Mouse (Mus musculus): ENCODE measurements at regions not wholly inside any gene's neighbourhood (a gene's known extent, or its start where the extent isn't known, plus 50 kb on each side); places are given as distances from the start of the nearest gene placed in this dataset.

GRCm38 (mm10) chr14:76651096-76651495, 94.4 kb upstream of the Serp2 start:
- Histone ChIP-seq H3K4me2 (no peak overlapping the region), H3K9ac (no peak overlapping the region), H3K27me3 (no peaks in the 10 kb centered on the region), H3K36me3 (no peaks in the 10 kb centered on the region), H3K4me3 (no peak overlapping the region), H3K27ac (no peak overlapping the region), H3K4me1 (peaks cover 12% of the 10 kb centered on the region; the same call in 1 of the 2 replicates), H3K9me3 (no peaks in the 10 kb centered on the region)
- WGBS = 91% methylated on average over 8 of the region's 8 CpGs
- ATAC-seq (ENCODE audit: borderline replicate concordance, extremely low read depth, low FRiP score, low TSS enrichment) = no peak

GRCm38 (mm10) chr14:76649927-76650326, 93.2 kb upstream of the Serp2 start:
- Histone ChIP-seq H3K9ac (no peak overlapping the region), H3K27me3 (no peaks in the 10 kb centered on the region), H3K27ac (no peak overlapping the region), H3K36me3 (no peaks in the 10 kb centered on the region), H3K4me3 (no peak overlapping the region), H3K4me1 (peaks cover 12% of the 10 kb centered on the region; the same call in 1 of the 2 replicates), H3K9me3 (no peaks in the 10 kb centered on the region), H3K4me2 (no peak overlapping the region)
- 94% methylated on average over 3 of the region's 3 CpGs for WGBS
- no peak for ATAC-seq (ENCODE audit: borderline replicate concordance, extremely low read depth, low FRiP score, low TSS enrichment)

- Histone ChIP-seq H3K9ac (no peak overlapping the region), H3K4me1 (peaks cover 3% of the 10 kb centered on the region; the same call in 1 of the 2 replicates), H3K27ac (no peak overlapping the region), H3K4me2 (no peak overlapping the region), H3K36me3 (no peaks in the 10 kb centered on the region), H3K4me3 (no peak overlapping the region), H3K27me3 (no peaks in the 10 kb centered on the region), H3K9me3 (no peaks in the 10 kb centered on the region)
- 67% methylated on average over 3 of the region's 3 CpGs for whole genome bisulfite sequencing
- no peak for ATAC-seq (ENCODE audit: borderline replicate concordance, extremely low read depth, low FRiP score, low TSS enrichment)
These were observed 88.0 kb upstream of the Serp2 start for GRCm38 (mm10) chr14:76644716-76645115.

GRCm38 (mm10) chr14:76641752-76642529, 85.3 kb upstream of the Serp2 start:
- Histone ChIP-seq H3K4me1 (no peaks in the 10 kb centered on the region), H3K36me3 (no peaks in the 10 kb centered on the region), H3K9ac (no peak overlapping the region), H3K27ac (no peak overlapping the region), H3K4me2 (no peak overlapping the region), H3K9me3 (no peaks in the 10 kb centered on the region), H3K4me3 (no peak overlapping the region), H3K27me3 (no peaks in the 10 kb centered on the region)
- 81% methylated on average over 4 of the region's 4 CpGs for WGBS
- no peak for ATAC-seq (ENCODE audit: borderline replicate concordance, extremely low read depth, low FRiP score, low TSS enrichment)

- Histone ChIP-seq H3K4me1 (peaks cover 16% of the 10 kb centered on the region), H3K4me3 (no peak overlapping the region), H3K4me2 (no peak overlapping the region), H3K9ac (no peak overlapping the region), H3K27me3 (no peaks in the 10 kb centered on the region), H3K9me3 (no peaks in the 10 kb centered on the region), H3K27ac (no peak overlapping the region), H3K36me3 (no peaks in the 10 kb centered on the region)
- WGBS = 54% methylated on average over 6 of the region's 6 CpGs
- no peak for ATAC-seq (ENCODE audit: borderline replicate concordance, extremely low read depth, low FRiP score, low TSS enrichment)
These were observed 76.5 kb upstream of the Serp2 start for GRCm38 (mm10) chr14:76633170-76633569.

- Histone ChIP-seq H3K4me1 (peaks cover 16% of the 10 kb centered on the region), H3K9me3 (no peaks in the 10 kb centered on the region), H3K9ac (no peak overlapping the region), H3K36me3 (no peaks in the 10 kb centered on the region), H3K27me3 (no peaks in the 10 kb centered on the region), H3K4me2 (no peak overlapping the region), H3K27ac (no peak overlapping the region), H3K4me3 (no peak overlapping the region)
- no peak for ATAC-seq (ENCODE audit: borderline replicate concordance, extremely low read depth, low FRiP score, low TSS enrichment)
- 71% methylated on average over 6 of the region's 6 CpGs for WGBS
These were observed 76.1 kb upstream of the Serp2 start for GRCm38 (mm10) chr14:76632763-76633162.

GRCm38 (mm10) chr14:76631740-76632139, 75.1 kb upstream of the Serp2 start:
- H3K27me3 ChIP-seq = no peaks in the 10 kb centered on the region
- H3K4me1 ChIP-seq = peaks cover 16% of the 10 kb centered on the region
- no peaks in the 10 kb centered on the region for H3K36me3 ChIP-seq
- H3K4me2 ChIP-seq = no peak overlapping the region
- H3K4me3 ChIP-seq = no peak overlapping the region
- no peak overlapping the region for H3K27ac ChIP-seq
- H3K9ac ChIP-seq = no peak overlapping the region
- ATAC-seq (ENCODE audit: borderline replicate concordance, extremely low read depth, low FRiP score, low TSS enrichment) = no peak
- H3K9me3 ChIP-seq = no peaks in the 10 kb centered on the region
- WGBS = 66% methylated on average over 6 of the region's 6 CpGs

- Histone ChIP-seq H3K9me3 (no peaks in the 10 kb centered on the region), H3K4me1 (peaks cover 16% of the 10 kb centered on the region), H3K4me3 (no peak overlapping the region), H3K27me3 (no peaks in the 10 kb centered on the region), H3K9ac (no peak overlapping the region), H3K27ac (no peak overlapping the region), H3K36me3 (no peaks in the 10 kb centered on the region), H3K4me2 (no peak overlapping the region)
- 58% methylated on average over 4 of the region's 4 CpGs for WGBS
- ATAC-seq (ENCODE audit: borderline replicate concordance, extremely low read depth, low FRiP score, low TSS enrichment) = no peak
These were observed 74.5 kb upstream of the Serp2 start for GRCm38 (mm10) chr14:76631181-76631580.

GRCm38 (mm10) chr14:76629913-76630478, 73.3 kb upstream of the Serp2 start:
- no peak overlapping the region for H3K4me2 ChIP-seq
- no peak for ATAC-seq (ENCODE audit: borderline replicate concordance, extremely low read depth, low FRiP score, low TSS enrichment)
- H3K9ac ChIP-seq = no peak overlapping the region
- peaks cover 27% of the 10 kb centered on the region for H3K4me1 ChIP-seq
- no peaks in the 10 kb centered on the region for H3K9me3 ChIP-seq
- H3K27me3 ChIP-seq = no peaks in the 10 kb centered on the region
- 71% methylated on average over 11 of the region's 11 CpGs for WGBS
- H3K27ac ChIP-seq = no peak overlapping the region
- no peak overlapping the region for H3K4me3 ChIP-seq
- no peaks in the 10 kb centered on the region for H3K36me3 ChIP-seq

GRCm38 (mm10) chr14:76628182-76628892, 71.6 kb upstream of the Serp2 start:
- no peak overlapping the region for H3K4me3 ChIP-seq
- ATAC-seq (ENCODE audit: borderline replicate concordance, extremely low read depth, low FRiP score, low TSS enrichment) = no peak
- peaks cover 42% of the 10 kb centered on the region for H3K4me1 ChIP-seq
- WGBS = 69% methylated on average over 10 of the region's 10 CpGs
- no peaks in the 10 kb centered on the region for H3K27me3 ChIP-seq
- H3K9me3 ChIP-seq = no peaks in the 10 kb centered on the region
- no peak overlapping the region for H3K27ac ChIP-seq
- no peaks in the 10 kb centered on the region for H3K36me3 ChIP-seq
- H3K9ac ChIP-seq = no peak overlapping the region
- H3K4me2 ChIP-seq = no peak overlapping the region

GRCm38 (mm10) chr14:76625589-76626368, 69.1 kb upstream of the Serp2 start:
- WGBS = 61% methylated on average over 10 of the region's 10 CpGs

More at GRCm38 (mm10) chr14:76625589-76626368, 69.1 kb upstream of the Serp2 start:
- peaks cover 52% of the 10 kb centered on the region for H3K4me1 ChIP-seq
- H3K9me3 ChIP-seq = no peaks in the 10 kb centered on the region
- no peak overlapping the region for H3K9ac ChIP-seq
- ATAC-seq (ENCODE audit: borderline replicate concordance, extremely low read depth, low FRiP score, low TSS enrichment) = no peak
- H3K4me3 ChIP-seq = no peak overlapping the region
- no peaks in the 10 kb centered on the region for H3K36me3 ChIP-seq
- no peaks in the 10 kb centered on the region for H3K27me3 ChIP-seq
- no peak overlapping the region for H3K4me2 ChIP-seq
- no peak overlapping the region for H3K27ac ChIP-seq

Measured in lung, embryonic 15.5 days (tissue).